Mouse (Mus musculus) erythroblast, embryonic 14.5 days (primary cell): Measurements from ENCODE around the gene Il4ra.

Experiments
- GATA1 ChIP-seq: IDR thresholded peaks from 2 replicates; pipeline ENCODE4 v1.6.1; 2012; ENCODE audit warnings: low read length, inconsistent platforms, mixed read lengths
- TAL1 ChIP-seq: IDR thresholded peaks from 3 replicates; pipeline ENCODE4 v1.6.1; 2012; ENCODE audit warnings: low read length, inconsistent platforms, mixed read lengths

DNA sequence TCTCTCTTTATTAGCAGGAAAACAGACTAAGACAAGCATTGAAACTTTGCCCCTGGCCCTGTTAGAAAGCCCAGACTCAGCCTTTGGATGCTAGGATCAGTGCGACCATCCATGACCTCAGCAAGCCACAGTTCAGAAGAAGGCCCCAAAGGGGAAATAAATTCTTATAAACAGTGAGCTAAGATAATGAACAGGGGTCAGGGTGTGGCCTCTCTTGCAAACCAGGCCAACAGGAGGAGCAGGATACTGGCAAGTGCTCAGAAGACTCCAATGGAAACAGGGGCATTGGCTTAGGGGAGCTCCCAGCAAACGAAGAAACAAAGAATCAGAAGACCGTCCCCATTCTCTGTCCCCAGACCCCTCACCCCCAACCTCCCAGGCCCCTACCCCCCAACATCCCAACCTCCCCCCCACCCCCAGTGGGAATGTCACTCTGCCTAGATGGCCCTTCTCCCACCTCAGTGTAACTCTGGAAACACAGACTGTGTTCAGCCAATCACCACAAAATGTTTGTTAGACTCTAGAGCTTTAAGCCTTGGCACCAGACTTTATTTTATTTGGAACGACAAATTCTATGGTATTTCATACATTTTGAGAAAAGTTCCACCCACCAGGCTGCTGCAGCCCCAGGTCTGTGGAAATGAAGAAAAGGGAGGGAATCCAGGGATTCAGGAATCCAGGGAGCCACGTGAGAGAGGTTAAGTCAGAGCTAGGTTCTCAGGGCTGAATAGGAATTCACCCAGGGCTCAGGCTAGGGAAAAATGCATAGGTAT lies 36.7 kb upstream of the Il4ra start:
- no peak for TF ChIP-seq GATA1
- TF ChIP-seq TAL1 = no peak
